Mouse (Mus musculus) heart, embryonic 15.5 days (tissue): ENCODE results near the gene Ciz1. TPM values are rescaled to one million over a fixed set of nuclear protein-coding genes. Genes with fewer than 3 reads are reported as not detected.

ENCODE experiments used
- ATAC-seq: fragments of 200-750 bp; cut with Nextera tagmentation; replicated peaks from 2 replicates; pipeline ENCODE4 v1.8.0; 2017; ENCODE audit warnings: low read depth, moderate TSS enrichment; ENCODE audit not compliant: insufficient number of reproducible peaks, insufficient read depth, low FRiP score
- H3K27ac ChIP-seq: fragments of 300-500 bp; sonication (generic); 2 replicates; pipeline ENCODE4 v1.5.1; 2015; ENCODE audit warnings: mild to moderate bottlenecking, inconsistent platforms
- H3K27me3 ChIP-seq: fragments of 300-500 bp; sonication (generic); 2 replicates; pipeline ENCODE4 v1.6.1; 2015; ENCODE audit warnings: inconsistent platforms
- H3K36me3 ChIP-seq: fragments of 300-500 bp; sonication (generic); 2 replicates; pipeline ENCODE4 v1.6.1; 2015; ENCODE audit warnings: mild to moderate bottlenecking, inconsistent platforms
- H3K4me1 ChIP-seq: fragments of 300-500 bp; sonication (generic); replicated peaks from 2 replicates; pipeline ENCODE4 v1.6.1; 2015; ENCODE audit warnings: inconsistent platforms
- H3K4me2 ChIP-seq: fragments of 300-500 bp; sonication (generic); 2 replicates; pipeline ENCODE4 v1.6.1; 2015; ENCODE audit warnings: inconsistent platforms, mild to moderate bottlenecking, moderate library complexity
- H3K4me3 ChIP-seq: fragments of 300-500 bp; sonication (generic); 2 replicates; pipeline ENCODE4 v1.5.1; 2015; ENCODE audit warnings: mild to moderate bottlenecking, inconsistent platforms
- H3K9ac ChIP-seq: fragments of 300-500 bp; sonication (generic); 2 replicates; pipeline ENCODE4 v1.6.1; 2015; ENCODE audit warnings: mild to moderate bottlenecking, inconsistent platforms
- H3K9me3 ChIP-seq: fragments of 300-500 bp; sonication (generic); replicated peaks from 2 replicates; pipeline ENCODE4 v1.6.1; 2016; ENCODE audit warnings: inconsistent platforms
- WGBS: fragments of 180-500 bp; shearing (Covaris S2); methylation state at CpG from one replicate; pipeline ENCODE4 v1.1.7; 2015; ENCODE audit warnings: mixed read lengths; 5-methylcytosine and 5-hydroxymethylcytosine counted together
- polyA plus RNA-seq: library from polyadenylated mRNA; unstranded; fragments of >200 nt; fragmentation: Nextera tagmentation; extraction: Ambion mirVana; gene quantifications from 2 replicates; pipeline ENCODE4 v1.2.1, GENCODE M21; 2015

The Ciz1 gene
- polyA plus RNA-seq, 1 experiment from 2014 or later = 30.9 TPM

DNA sequence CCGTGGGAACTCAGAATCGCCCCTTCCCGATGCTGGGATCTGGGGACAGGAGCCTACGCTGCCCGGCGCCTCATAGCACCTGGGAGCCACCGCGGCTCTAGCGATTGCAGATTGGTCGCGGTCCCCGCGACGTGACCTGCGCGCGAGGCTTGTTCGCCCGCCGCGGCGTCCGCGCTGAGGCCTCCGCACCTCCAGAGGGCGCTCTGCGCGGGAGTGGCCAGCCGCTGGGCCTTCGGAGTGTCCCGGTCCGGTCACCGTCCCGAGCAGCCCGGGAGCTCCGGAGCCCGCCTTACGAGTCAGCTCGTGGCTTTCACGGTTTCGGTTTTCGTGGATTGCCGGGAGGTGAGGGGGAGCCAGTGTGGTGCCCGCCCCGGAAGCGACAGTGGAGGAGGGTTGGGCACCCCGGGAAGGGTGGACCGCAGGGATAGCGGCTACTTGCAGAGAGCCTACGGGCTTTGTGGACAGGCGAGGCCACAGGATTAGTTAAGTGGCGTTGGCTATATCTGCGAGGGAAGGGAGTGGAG is 10.8 kb downstream of the Ciz1 start:
- H3K9ac ChIP-seq = peak overlapping the region; percentile 77
- no peaks in the 10 kb centered on the region for H3K9me3 ChIP-seq
- peak; percentile 81 for ATAC-seq
- WGBS = under 1% methylated on average over 53 of the region's 53 CpGs
- H3K27ac ChIP-seq = peak overlapping the region; percentile 90
- 0 out of 2 replicates have a peak, but pooled peaks cover 4% of the 10 kb centered on the region for H3K27me3 ChIP-seq
- H3K36me3 ChIP-seq = peaks cover 24% of the 10 kb centered on the region
- peak overlapping the region; percentile 94 for H3K4me2 ChIP-seq
- peak overlapping the region; percentile 74 for H3K4me3 ChIP-seq
- H3K4me1 ChIP-seq = peaks cover 26% of the 10 kb centered on the region

DNA sequence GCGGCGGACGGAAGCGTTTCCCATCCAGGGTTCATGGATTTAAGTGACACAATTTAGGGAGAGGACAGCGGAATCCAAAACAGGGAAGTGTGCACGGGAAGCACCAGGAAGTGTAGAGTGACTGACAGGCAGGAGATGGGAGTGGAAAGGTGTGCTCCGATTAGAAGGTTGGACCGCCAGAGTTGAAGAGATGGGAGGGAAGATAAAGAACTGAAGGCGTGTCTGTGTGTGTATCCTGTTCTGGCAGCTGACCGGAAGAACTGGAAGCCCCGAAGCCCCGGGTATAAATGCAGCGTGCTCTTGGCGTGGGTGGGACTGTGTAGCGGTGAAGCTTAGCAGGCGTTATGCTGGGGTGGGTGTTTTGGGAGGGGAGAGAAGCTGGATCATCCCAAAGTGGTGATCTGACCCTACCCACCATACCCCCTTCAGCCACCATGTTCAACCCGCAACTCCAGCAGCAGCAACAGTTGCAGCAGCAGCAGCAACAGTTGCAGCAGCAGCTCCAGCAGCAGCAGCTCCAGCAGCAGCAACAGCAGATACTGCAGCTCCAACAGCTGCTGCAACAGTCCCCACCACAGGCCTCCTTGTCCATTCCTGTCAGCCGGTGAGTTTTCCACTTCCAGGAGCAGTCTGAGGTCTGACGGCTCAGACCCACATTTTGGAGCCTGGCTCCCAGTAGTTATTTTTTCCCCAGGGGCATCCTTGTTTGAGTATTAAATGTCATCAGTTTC is 11.4 kb downstream of the Ciz1 start:
- peak overlapping the region; percentile 74 for H3K4me3 ChIP-seq
- peaks cover 26% of the 10 kb centered on the region for H3K4me1 ChIP-seq
- peak overlapping the region; percentile 90 for H3K27ac ChIP-seq
- WGBS = 7% methylated on average over 19 of the region's 19 CpGs
- no peaks in the 10 kb centered on the region for H3K9me3 ChIP-seq
- peak overlapping the region; percentile 94 for H3K4me2 ChIP-seq
- H3K9ac ChIP-seq = peak overlapping the region; percentile 77
- H3K27me3 ChIP-seq = 0 out of 2 replicates have a peak, but pooled peaks cover under 1% of the 10 kb centered on the region
- H3K36me3 ChIP-seq = peaks cover 30% of the 10 kb centered on the region
- ATAC-seq = no peak

DNA sequence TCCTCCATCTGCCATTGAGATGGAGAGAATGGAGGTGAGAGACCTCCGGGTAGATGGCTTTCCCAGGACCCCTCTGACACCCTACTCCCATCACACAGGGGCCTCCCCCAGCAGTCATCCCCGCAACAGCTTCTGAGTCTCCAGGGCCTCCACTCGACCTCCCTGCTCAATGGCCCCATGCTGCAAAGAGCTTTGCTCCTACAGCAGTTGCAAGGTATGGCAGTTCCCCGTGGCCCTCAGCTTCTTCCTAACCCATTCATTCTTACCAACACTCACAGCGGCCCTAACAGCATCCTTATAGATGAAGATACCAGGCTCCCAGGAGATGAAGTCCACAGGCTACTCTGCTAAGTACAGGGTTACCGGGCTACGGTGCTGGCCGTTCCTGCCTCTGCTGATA is 12.0 kb downstream of the Ciz1 start:
- H3K9me3 ChIP-seq = no peaks in the 10 kb centered on the region
- 76% methylated on average over 8 of the region's 8 CpGs for whole genome bisulfite sequencing
- ATAC-seq = no peak
- no peaks in the 10 kb centered on the region for H3K27me3 ChIP-seq
- H3K4me1 ChIP-seq = peaks cover 26% of the 10 kb centered on the region
- H3K36me3 ChIP-seq = peaks cover 31% of the 10 kb centered on the region
- H3K4me3 ChIP-seq = peak overlapping the region; percentile 74
- H3K9ac ChIP-seq = peak overlapping the region; percentile 77
- H3K27ac ChIP-seq = 0 out of 2 replicates have a peak overlapping the region, but pooled peaks have one; percentile 90
- peak overlapping the region; percentile 94 for H3K4me2 ChIP-seq

DNA sequence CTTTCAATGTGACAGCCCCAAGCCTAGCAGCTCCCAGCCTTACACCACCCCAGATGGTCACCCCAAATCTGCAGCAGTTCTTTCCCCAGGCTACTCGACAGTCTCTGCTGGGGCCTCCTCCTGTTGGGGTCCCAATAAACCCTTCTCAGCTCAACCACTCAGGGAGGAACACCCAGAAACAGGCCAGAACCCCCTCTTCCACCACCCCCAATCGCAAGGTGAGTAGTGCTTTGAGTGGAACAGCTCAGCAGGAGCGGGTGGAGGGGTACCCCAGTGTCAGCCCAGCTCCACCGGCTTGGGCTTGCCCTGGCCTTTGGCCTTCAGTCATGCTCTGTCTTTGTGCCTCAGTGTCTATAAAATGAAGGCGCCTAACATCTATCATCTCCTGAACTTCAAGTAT is 15.2 kb downstream of the Ciz1 start:
- Histone ChIP-seq H3K36me3 (peaks cover 60% of the 10 kb centered on the region), H3K27me3 (no peaks in the 10 kb centered on the region), H3K9me3 (no peaks in the 10 kb centered on the region), H3K9ac (no peak overlapping the region), H3K4me1 (peaks cover 13% of the 10 kb centered on the region), H3K4me3 (no peak overlapping the region), H3K4me2 (no peak overlapping the region), H3K27ac (no peak overlapping the region)
- no peak for ATAC-seq
- WGBS = 94% methylated on average over 5 of the region's 5 CpGs

DNA sequence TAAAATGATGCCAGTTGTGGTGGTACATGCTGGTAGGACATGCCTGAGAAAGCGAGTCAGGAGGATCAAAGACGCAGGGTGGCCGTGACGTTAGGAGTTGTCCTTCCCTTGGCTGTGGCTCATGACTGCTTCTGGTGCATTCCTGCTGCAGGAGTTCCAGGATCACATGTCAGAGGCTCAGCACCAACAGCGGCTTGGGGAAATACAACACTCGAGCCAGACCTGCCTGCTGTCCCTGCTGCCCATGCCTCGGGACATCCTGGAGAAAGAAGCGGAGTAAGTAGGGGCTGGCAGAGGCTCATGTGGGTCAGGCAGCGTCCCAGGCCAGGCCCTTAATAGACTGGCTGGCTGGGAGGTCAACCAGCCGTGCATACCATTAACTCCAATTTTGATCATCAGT is 22.1 kb downstream of the Ciz1 start:
- ATAC-seq = no peak
- Histone ChIP-seq H3K9ac (no peak overlapping the region), H3K4me2 (no peak overlapping the region), H3K4me1 (peaks cover 16% of the 10 kb centered on the region), H3K27ac (no peak overlapping the region), H3K9me3 (no peaks in the 10 kb centered on the region), H3K36me3 (peaks cover 90% of the 10 kb centered on the region), H3K27me3 (no peaks in the 10 kb centered on the region), H3K4me3 (no peak overlapping the region)
- 70% methylated on average over 10 of the region's 10 CpGs for WGBS

- Histone ChIP-seq H3K4me1 (peaks cover 16% of the 10 kb centered on the region), H3K4me3 (no peak overlapping the region), H3K27ac (0 out of 2 replicates have a peak overlapping the region, but pooled peaks have one; percentile 12), H3K36me3 (peaks cover 80% of the 10 kb centered on the region), H3K9ac (no peak overlapping the region), H3K9me3 (no peaks in the 10 kb centered on the region), H3K27me3 (no peaks in the 10 kb centered on the region), H3K4me2 (no peak overlapping the region)
- ATAC-seq = no peak
- 65% methylated on average over 13 of the region's 13 CpGs for WGBS
Measured at GRCm38 (mm10) chr2:32375317-32375940, 23.3 kb downstream of the Ciz1 start.

GRCm38 (mm10) chr2:32376963-32377362 is 24.8 kb downstream of the Ciz1 start:
- Histone ChIP-seq H3K4me3 (no peak overlapping the region), H3K4me1 (peaks cover 23% of the 10 kb centered on the region), H3K27ac (no peak overlapping the region), H3K27me3 (no peaks in the 10 kb centered on the region), H3K9me3 (no peaks in the 10 kb centered on the region), H3K36me3 (peaks cover 66% of the 10 kb centered on the region), H3K9ac (no peak overlapping the region), H3K4me2 (no peak overlapping the region)
- 87% methylated on average over 10 of the region's 10 CpGs for WGBS
- no peak for ATAC-seq

GRCm38 (mm10) chr2:32380001-32380500 is 27.9 kb downstream of the Ciz1 start:
- H3K4me1 ChIP-seq = peaks cover 22% of the 10 kb centered on the region
- ATAC-seq = no peak
- no peaks in the 10 kb centered on the region for H3K9me3 ChIP-seq
- peaks cover 44% of the 10 kb centered on the region for H3K36me3 ChIP-seq
- no peak overlapping the region for H3K4me3 ChIP-seq
- H3K27ac ChIP-seq = no peak overlapping the region
- H3K9ac ChIP-seq = no peak overlapping the region
- WGBS = 82% methylated on average over 7 of the region's 7 CpGs
- H3K4me2 ChIP-seq = peak overlapping the region; percentile 91; the same call in 1 of the 2 replicates
- H3K27me3 ChIP-seq = peaks cover 7% of the 10 kb centered on the region; the same call in 1 of the 2 replicates

- H3K4me3 ChIP-seq = peak overlapping the region; percentile 58
- peaks cover 32% of the 10 kb centered on the region for H3K36me3 ChIP-seq
- WGBS = under 1% methylated on average over 27 of the region's 27 CpGs
- peaks cover 7% of the 10 kb centered on the region; the same call in 1 of the 2 replicates for H3K27me3 ChIP-seq
- peak overlapping the region; percentile 91 for H3K4me2 ChIP-seq
- peaks cover 11% of the 10 kb centered on the region for H3K4me1 ChIP-seq
- H3K9ac ChIP-seq = peak overlapping the region; percentile 57
- H3K27ac ChIP-seq = 0 out of 2 replicates have a peak overlapping the region, but pooled peaks have one; percentile 0
- H3K9me3 ChIP-seq = no peaks in the 10 kb centered on the region
- ATAC-seq = no peak; the same call in none of the 2 replicates
Measured at GRCm38 (mm10) chr2:32381141-32381774, 29.1 kb downstream of the Ciz1 start.

DNA sequence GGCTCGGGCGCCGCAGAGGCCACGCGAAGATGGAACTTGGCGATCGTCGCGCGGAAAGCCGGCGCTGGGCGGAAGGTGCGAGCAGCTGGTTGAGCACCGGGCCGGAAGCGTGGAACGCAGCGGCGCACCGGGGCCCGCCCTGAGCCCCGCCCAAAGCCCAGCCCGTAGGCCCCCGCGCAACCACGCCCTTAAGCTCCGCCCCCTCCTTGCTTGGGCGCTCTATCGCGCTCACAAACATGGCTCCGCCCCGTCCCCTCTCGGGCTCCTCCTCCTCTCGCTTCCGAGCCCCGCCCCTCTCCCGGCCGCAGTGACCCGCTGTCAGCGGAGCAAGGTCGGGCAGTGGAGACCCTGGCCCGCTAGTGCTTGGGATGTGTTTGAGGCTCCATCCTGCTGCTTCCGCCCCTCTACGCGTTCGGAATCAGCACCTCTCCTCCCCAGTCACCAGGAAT is 29.7 kb downstream of the Ciz1 start, which contains the start of gene 1110008P14Rik:
Gene 1110008P14Rik (minus strand): TSS at position 164 of the 449 bp plus-strand sequence.
- under 1% methylated on average over 47 of the region's 47 CpGs for WGBS

More for the DNA sequence above, 29.7 kb downstream of the Ciz1 start, which contains the start of gene 1110008P14Rik:
- H3K9ac ChIP-seq = peak within 1 kb of the TSS; percentile 60
- H3K4me2 ChIP-seq = peak within 1 kb of the TSS; percentile 91
- H3K36me3 ChIP-seq = peaks cover 26% of the 10 kb centered on the region
- H3K9me3 ChIP-seq = no peaks in the 10 kb centered on the region
- peak within 1 kb of the TSS; percentile 58 for H3K4me3 ChIP-seq
- H3K4me1 ChIP-seq = peaks cover 11% of the 10 kb centered on the region
- peak; percentile 91 for ATAC-seq
- peaks cover 7% of the 10 kb centered on the region; the same call in 1 of the 2 replicates for H3K27me3 ChIP-seq
- H3K27ac ChIP-seq = peak within 1 kb of the TSS; percentile 50
